Mouse (Mus musculus) kidney, adult 11 months (tissue): ENCODE measurements around the gene Jak3.
"Not testable (repeated sequence)": the region's sequence is repeated elsewhere in the genome, so short reads cannot be mapped to it uniquely, and the experiment has no call there.

Source experiments
- DNase-seq: peaks from one replicate; pipeline ENCODE4 v3.0.0; 2022

Jak3 gene

DNA sequence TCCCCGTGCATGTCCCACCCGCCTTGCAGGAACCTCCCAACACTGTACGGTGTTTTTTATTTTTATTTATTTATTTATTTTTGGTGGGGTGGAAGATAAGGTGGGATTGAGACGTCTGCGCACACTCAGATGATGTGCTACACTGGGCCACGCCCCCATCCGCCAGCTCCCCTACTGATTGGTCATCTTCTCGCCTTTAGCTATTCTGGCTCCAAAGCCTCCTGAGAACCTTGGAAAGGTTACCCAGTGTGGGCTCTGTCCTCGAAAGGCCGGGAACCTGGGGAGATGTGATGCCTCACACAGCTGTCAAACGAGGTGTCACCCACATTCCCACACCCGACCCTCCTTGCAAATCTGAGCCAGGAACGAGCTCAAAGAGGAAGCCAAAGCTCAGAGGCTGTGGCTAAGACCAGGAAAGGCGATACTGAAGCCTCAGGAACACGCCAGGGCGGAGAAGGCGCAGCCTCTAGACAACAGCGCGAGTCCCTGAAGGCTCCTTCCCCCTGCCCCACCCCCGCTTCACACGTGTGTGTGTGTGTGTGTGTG is 52.2 kb downstream of the Jak3 start:
- DNase-seq, result no peak

DNA sequence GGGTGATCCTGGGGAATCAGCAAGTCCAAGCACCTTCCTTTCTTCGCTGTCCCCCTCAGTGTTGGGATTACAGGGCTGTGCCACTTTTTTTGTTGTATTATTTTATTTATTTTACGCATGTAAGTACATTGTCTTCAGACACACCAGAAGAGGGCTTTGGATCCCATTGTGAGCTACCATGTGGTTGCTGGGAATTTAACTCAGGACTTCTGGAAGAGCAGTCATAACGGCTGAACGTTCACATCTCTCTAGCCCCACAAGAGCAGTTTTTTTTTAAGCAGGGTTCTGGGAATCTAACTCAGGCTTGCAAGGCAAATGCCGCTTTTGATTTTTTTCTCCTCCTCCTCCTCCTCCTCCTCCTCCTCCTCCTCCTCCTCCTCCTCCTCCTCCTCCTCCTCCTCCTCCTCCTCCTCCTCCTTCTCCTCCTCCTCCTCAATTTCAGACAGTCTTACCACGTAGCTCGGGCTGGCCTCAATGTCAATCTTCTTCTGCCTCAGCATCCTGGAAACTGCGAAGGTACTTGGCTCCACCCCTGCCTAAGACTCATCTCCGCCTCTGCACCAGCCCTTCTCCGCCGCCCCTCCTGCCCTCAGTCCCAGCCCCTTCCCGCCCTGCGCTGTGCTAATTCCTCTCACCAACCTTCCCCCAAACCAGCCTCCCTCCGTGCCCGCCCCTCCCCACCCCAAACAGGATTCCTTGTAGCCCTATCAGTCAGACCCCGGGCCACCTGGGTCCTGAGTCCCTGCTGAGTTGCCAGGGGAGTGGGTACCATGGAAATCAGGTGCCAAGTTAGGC is 52.9 kb downstream of the Jak3 start:
- DNase-seq, result no peak

DNA sequence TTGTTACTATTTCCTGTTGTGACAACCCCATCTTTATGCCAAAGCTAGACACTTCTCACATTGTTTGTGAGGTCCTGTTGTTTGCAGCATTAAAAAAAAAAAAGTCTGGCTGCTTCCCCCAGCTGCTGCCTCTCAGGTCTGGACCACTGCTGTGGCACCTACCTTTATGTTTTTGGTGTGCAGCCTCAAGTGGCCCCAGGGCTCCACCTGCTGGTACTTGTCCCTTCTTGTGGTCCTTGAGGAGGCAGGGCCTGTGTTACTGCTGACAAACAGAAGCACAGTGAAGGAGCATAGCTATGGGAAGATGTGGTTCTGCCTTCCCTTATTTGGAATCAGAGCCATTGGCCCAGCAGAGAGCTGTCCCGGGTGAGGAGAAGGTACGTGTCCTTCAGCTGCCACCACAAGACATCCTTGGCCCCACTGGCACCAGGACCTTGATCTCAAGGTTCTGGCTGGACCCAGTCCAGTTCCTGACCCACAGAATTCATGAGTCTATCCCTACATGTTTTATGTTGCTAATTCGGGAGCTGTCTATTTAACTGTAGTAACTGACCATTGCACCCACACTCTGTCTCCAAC is 55.6 kb downstream of the Jak3 start:
- peak; percentile 35 for DNase-seq

DNA sequence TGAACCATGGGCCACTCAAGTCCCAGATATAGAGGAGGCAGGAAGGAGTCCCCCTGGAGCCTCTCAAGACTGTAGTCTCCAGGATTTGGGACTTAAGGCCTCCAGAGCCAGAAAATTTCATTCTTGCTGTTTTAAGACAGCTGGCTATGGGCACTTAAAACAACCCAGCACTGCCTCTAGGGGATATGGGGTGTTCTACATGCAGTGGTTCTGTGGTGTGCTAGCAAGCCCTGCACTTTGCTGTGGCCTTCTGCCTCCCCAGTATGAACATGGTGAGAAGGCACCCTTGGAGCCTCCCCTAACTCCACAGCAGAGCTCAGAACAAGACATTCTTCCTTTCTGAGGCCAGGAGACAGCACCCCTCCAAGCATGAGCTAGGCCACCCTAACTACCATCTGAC is 62.2 kb downstream of the Jak3 start:
- DNase-seq, result not testable (repeated sequence)
